ENCODE assay signal across 9 mouse cellular contexts in the genomic region with DNA sequence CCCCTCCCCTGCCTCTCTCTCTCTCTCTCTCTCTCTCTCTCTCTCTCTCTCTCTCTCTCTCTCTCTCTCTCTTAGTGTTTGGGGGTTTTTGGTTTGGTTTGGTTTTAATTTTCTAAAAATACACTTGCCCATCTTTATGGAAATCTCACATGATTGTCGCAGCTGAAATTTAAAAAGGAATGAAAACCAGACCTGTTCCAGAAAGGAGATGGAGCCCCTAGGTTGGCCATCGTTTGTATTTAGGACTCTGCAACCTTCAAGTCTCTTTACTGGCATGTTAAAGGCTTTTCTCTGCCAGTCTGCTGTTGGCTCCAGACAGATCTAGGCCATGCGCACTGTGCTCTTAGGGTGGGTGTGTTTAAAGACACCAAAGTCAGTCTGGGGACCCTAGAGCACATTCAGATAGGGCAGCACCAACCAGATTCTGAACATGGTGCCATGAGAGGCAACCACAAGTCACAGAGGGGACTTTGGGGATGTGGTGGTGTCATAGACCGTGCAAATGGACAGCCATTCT.
A peak's percentile ranks its signal among the peaks of the same experiment; 100 is the strongest.
DNase-seq lines count a peak whose midpoint lies in the region; ATAC-seq and TF ChIP-seq lines count a peak whose summit lies in the region.
"Had no signal": no experiment of that assay in that cellular context is flagged by ENCODE, and none has a peak within 500 bp of the region (broad histone marks: within the 10 kb centered on the region; RNA-seq: fewer than 3 reads in every experiment).

No protein-coding gene starts in this region.

- no peak overlapping the region for H3K27ac ChIP-seq in kidney, embryonic 15.5 days
- no peak overlapping the region for H3K27ac ChIP-seq in kidney, adult 2 months (ENCODE audit: insufficient read depth, low read depth, low read length)
- H3K27ac ChIP-seq in hindbrain, embryonic 13.5 days: 0 out of 2 replicates have a peak overlapping the region, but pooled peaks have one; percentile 23
- H3K27ac ChIP-seq in midbrain, postnatal 0 days (ENCODE audit: low read depth, low read length): peak overlapping the region; percentile 40
- H3K27ac ChIP-seq: macrophage had no signal

- no peak for TF ChIP-seq CTCF in kidney, adult 2 months (conservative IDR thresholded peaks at IDR 0.05; ENCODE audit: insufficient read depth, insufficient read length, low read depth, low read length)
- TF ChIP-seq CTCF in midbrain, postnatal 0 days (IDR thresholded peaks at IDR 0.05): no peak

- H3K9me3 ChIP-seq in kidney, embryonic 15.5 days (replicated peaks): no peaks in the 10 kb centered on the region
- H3K9me3 ChIP-seq in hindbrain, embryonic 13.5 days: no peaks in the 10 kb centered on the region
- H3K9me3 ChIP-seq in midbrain, postnatal 0 days (ENCODE audit: low read length): no peaks in the 10 kb centered on the region

- peak overlapping the region; percentile 47; the same call in 1 of the 2 replicates for H3K4me3 ChIP-seq in kidney, embryonic 15.5 days (replicated peaks)
- no peak overlapping the region for H3K4me3 ChIP-seq in kidney, adult 2 months (ENCODE audit: insufficient read depth, low read depth, low read length)
- H3K4me3 ChIP-seq in hindbrain, embryonic 13.5 days: peak overlapping the region; percentile 44
- H3K4me3 ChIP-seq in midbrain, postnatal 0 days (ENCODE audit: low read depth, low read length): peak overlapping the region; percentile 32; the same call in 1 of the 2 replicates

- peaks cover 5% of the 10 kb centered on the region; the same call in 1 of the 2 replicates for H3K4me1 ChIP-seq in kidney, embryonic 15.5 days
- no peaks in the 10 kb centered on the region for H3K4me1 ChIP-seq in kidney, adult 2 months (ENCODE audit: control insufficient read depth, insufficient read depth, low read length)
- peaks cover 9% of the 10 kb centered on the region for H3K4me1 ChIP-seq in hindbrain, embryonic 13.5 days (replicated peaks)
- H3K4me1 ChIP-seq in midbrain, postnatal 0 days (ENCODE audit: insufficient read depth, low read length): no peaks in the 10 kb centered on the region

- no peak for DNase-seq in kidney, adult 2 months
- DNase-seq in cerebellum, adult 9-11 months: peak; percentile 30
- DNase-seq in midbrain, postnatal 0 days (ENCODE audit: low spot score): peak; percentile 31
- DNase-seq in T-cell, adult 2 months (ENCODE audit: low spot score): no peak
- no peak for DNase-seq in layer of hippocampus, postnatal 25 days (ENCODE audit: extremely low spot score in 1 of 2, low spot score in 1 of 2)
- no peak for DNase-seq in urinary bladder, postnatal 14 days (ENCODE audit: low spot score)

- H3K36me3 ChIP-seq in kidney, embryonic 15.5 days: no peaks in the 10 kb centered on the region
- no peaks in the 10 kb centered on the region for H3K36me3 ChIP-seq in kidney, adult 2 months (ENCODE audit: control insufficient read depth, insufficient read depth, low read length)
- H3K36me3 ChIP-seq in hindbrain, embryonic 13.5 days: no peaks in the 10 kb centered on the region; the same call in 1 of the 2 replicates
- H3K36me3 ChIP-seq in midbrain, postnatal 0 days (ENCODE audit: insufficient read depth, low read length): no peaks in the 10 kb centered on the region

- 0 out of 2 replicates have a peak, but pooled peaks cover 5% of the 10 kb centered on the region for H3K27me3 ChIP-seq in kidney, embryonic 15.5 days
- H3K27me3 ChIP-seq in kidney, adult 2 months (replicated peaks; ENCODE audit: control insufficient read depth, insufficient read depth, low read length): no peaks in the 10 kb centered on the region
- 0 out of 2 replicates have a peak, but pooled peaks cover 11% of the 10 kb centered on the region for H3K27me3 ChIP-seq in hindbrain, embryonic 13.5 days
- no peaks in the 10 kb centered on the region for H3K27me3 ChIP-seq in midbrain, postnatal 0 days (ENCODE audit: insufficient read depth, low read length)

- ATAC-seq in kidney, embryonic 15.5 days (replicated peaks; ENCODE audit: low FRiP score): no peak
- 0 out of 2 replicates have a peak, but pooled peaks have one; percentile 12 for ATAC-seq in hindbrain, embryonic 13.5 days (ENCODE audit: low FRiP score)
- no peak for ATAC-seq in midbrain, postnatal 0 days (ENCODE audit: low FRiP score)

- no peak for TF ChIP-seq POLR2A in kidney, adult 2 months (IDR thresholded peaks at IDR 0.05; ENCODE audit: low read depth, low read length)

- H3K9ac ChIP-seq in kidney, embryonic 15.5 days: no peak overlapping the region
- no peak overlapping the region for H3K9ac ChIP-seq in hindbrain, embryonic 13.5 days
- no peak overlapping the region for H3K9ac ChIP-seq in midbrain, postnatal 0 days (replicated peaks; ENCODE audit: low read length, poor library complexity, severe bottlenecking)

- 58% methylated on average over 4 of the region's 4 CpGs for WGBS in kidney, embryonic 15.5 days
- WGBS in kidney, adult 2 months: 66% methylated on average over 4 of the region's 4 CpGs
- WGBS in hindbrain, embryonic 13.5 days: 56% methylated on average over 4 of the region's 4 CpGs
- WGBS in midbrain, postnatal 0 days: 49% methylated on average over 4 of the region's 4 CpGs

- peak overlapping the region; percentile 90 for H3K4me2 ChIP-seq in kidney, embryonic 15.5 days
- peak overlapping the region; percentile 66 for H3K4me2 ChIP-seq in hindbrain, embryonic 13.5 days
- H3K4me2 ChIP-seq in midbrain, postnatal 0 days (ENCODE audit: low read depth, low read length, poor library complexity, severe bottlenecking): peak overlapping the region; percentile 51

Comparison
In these comparisons a context has a peak if more than half of its experiments do, and no peak if none do; other contexts are left out.
1. H3K27ac ChIP-seq: peak in hindbrain, embryonic 13.5 days (single experiment) and midbrain, postnatal 0 days (single experiment); none in kidney, embryonic 15.5 days (single experiment) and kidney, adult 2 months (single experiment).
2. DNase-seq: peak in cerebellum, adult 9-11 months (single experiment) and midbrain, postnatal 0 days (single experiment); none in kidney, adult 2 months (single experiment), T-cell, adult 2 months (single experiment), layer of hippocampus, postnatal 25 days (0 of 2) and urinary bladder, postnatal 14 days (single experiment).
3. Peak in every context shown above with its lines, with median percentiles within 50 percentile points of each other: H3K4me2 ChIP-seq.